Mouse (Mus musculus) kidney, postnatal 14 days (tissue): ENCODE measurements at regions not wholly inside any gene's neighbourhood (a gene's known extent, or its start where the extent isn't known, plus 50 kb on each side); places are given as distances from the start of the nearest gene placed in this dataset.
A peak's percentile ranks its signal among the peaks of the same experiment; 100 is the strongest.

Experiments
- DNase-seq: peaks from one replicate; pipeline ENCODE4 v3.0.0; 2022; ENCODE audit warnings: mixed read lengths

- DNase-seq, result no peak
These were observed 447.1 kb downstream of the Meis1 start for GRCm38 (mm10) chr11:18571557-18572209.

- no peak for DNase-seq
These were observed 455.8 kb downstream of the Meis1 start for GRCm38 (mm10) chr11:18563011-18563410.

- no peak for DNase-seq
These were observed 460.1 kb downstream of the Meis1 start for GRCm38 (mm10) chr11:18558665-18559064.

GRCm38 (mm10) chr11:18535592-18535857 lies 483.3 kb downstream of the Meis1 start:
- peak; percentile 43 for DNase-seq

GRCm38 (mm10) chr11:18534807-18535591 lies 483.8 kb downstream of the Meis1 start:
- peak; percentile 10 for DNase-seq

- peak; percentile 2 for DNase-seq
These were observed 487.3 kb downstream of the Meis1 start for GRCm38 (mm10) chr11:18531264-18532110.

GRCm38 (mm10) chr11:18528568-18528967 lies 490.2 kb downstream of the Meis1 start:
- DNase-seq, result no peak

GRCm38 (mm10) chr11:18495108-18495757 lies 523.6 kb downstream of the Meis1 start:
- no peak for DNase-seq

GRCm38 (mm10) chr11:18493981-18494380 lies 524.8 kb downstream of the Meis1 start:
- DNase-seq, result no peak

GRCm38 (mm10) chr11:18493086-18493485 lies 525.7 kb downstream of the Meis1 start:
- DNase-seq, result peak; percentile 52

GRCm38 (mm10) chr11:18489517-18490256 lies 529.1 kb downstream of the Meis1 start:
- DNase-seq, result no peak

- no peak for DNase-seq
These were observed 525.2 kb upstream of the Etaa1 start for GRCm38 (mm10) chr11:18478841-18479240.

- no peak for DNase-seq
These were observed 497.6 kb upstream of the Etaa1 start for GRCm38 (mm10) chr11:18451271-18451670.

GRCm38 (mm10) chr11:18448879-18449278 lies 495.2 kb upstream of the Etaa1 start:
- DNase-seq, result no peak

GRCm38 (mm10) chr11:18444600-18444999 lies 490.9 kb upstream of the Etaa1 start:
- peak; percentile 51 for DNase-seq

- DNase-seq, result peak; percentile 7
These were observed 490.4 kb upstream of the Etaa1 start for GRCm38 (mm10) chr11:18444101-18444500.

GRCm38 (mm10) chr11:18443156-18443555 lies 489.5 kb upstream of the Etaa1 start:
- no peak for DNase-seq

- peak; percentile 9 for DNase-seq
These were observed 484.3 kb upstream of the Etaa1 start for GRCm38 (mm10) chr11:18437834-18438611.

GRCm38 (mm10) chr11:18421076-18421475 lies 467.4 kb upstream of the Etaa1 start:
- DNase-seq, result no peak

- DNase-seq, result no peak
These were observed 460.1 kb upstream of the Etaa1 start for GRCm38 (mm10) chr11:18413769-18414168.

GRCm38 (mm10) chr11:18408071-18408752 lies 454.5 kb upstream of the Etaa1 start:
- DNase-seq, result peak; percentile 12
